8 mouse cellular contexts compared by ENCODE assay signal in the genomic region with DNA sequence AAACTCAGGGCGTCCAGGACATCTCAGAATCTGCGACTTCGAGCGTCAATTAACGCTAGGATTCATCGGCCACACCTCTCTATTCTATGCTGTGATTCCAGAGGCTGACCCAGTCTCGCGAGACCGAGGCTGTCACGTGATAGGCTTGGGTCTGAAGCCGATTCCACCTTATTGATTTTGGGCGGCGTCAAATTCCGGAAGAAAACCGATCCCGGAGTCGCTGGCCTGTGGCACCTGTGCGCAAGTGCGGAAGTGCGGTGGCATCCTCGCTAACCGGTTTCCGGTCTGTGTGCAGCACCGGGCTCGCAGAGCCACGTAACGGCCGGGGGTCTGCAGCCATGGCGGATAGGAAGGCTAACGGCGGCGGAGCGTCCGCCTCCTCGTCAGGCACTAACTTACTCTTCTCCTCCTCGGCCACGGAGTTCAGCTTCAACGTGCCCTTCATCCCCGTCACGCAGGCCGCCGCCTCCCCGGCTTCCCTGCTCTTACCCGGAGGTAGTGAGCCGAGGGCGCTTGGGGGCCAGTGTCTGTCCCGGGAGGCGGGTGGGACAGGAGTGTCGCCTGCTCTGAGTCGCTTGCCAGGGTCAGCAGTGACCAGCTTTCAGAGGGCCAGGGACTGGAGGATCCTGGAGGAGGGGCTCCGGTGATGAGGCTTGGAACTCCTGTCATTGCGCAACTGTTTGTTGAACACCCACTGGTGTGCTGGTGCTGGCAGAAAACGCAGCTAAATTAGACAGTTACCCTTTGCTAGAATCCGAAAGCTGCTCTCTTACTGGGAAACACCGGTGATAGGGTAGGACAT. TPM values are rescaled to one million over a fixed set of nuclear protein-coding genes. Genes with fewer than 3 reads are reported as not detected.
DNase-seq lines count a peak whose midpoint lies in the region; ATAC-seq lines count a peak whose summit lies in the region.

A gene (plus strand): TSS at position 260 of the 802 bp plus-strand sequence.

- DNase-seq in MEL-GATA-1-ER (ENCODE audit: extremely low read depth, low read depth): peak; percentile 98
- peak; percentile 97 for DNase-seq in cerebellum, adult 8-10 months
- peak; percentile 98 for DNase-seq in forelimb bud, embryonic 11.5 days (ENCODE audit: low read depth, low spot score)
- DNase-seq in layer of hippocampus, adult 9-10 months (ENCODE audit: low spot score): peak; percentile 99
- DNase-seq in ovary, postnatal 10 days (ENCODE audit: low spot score): peak; percentile 90
- DNase-seq in thymus, postnatal 10 days (ENCODE audit: low spot score in 2 of 2): peak; percentile 95 to 96

- H3K4me1 ChIP-seq in lung, embryonic 16.5 days (replicated peaks; ENCODE audit: control insufficient read depth, insufficient read depth, low read length): peaks cover 22% of the 10 kb centered on the region

- peak within 1 kb of the TSS; percentile 73 for H3K4me2 ChIP-seq in lung, embryonic 16.5 days (ENCODE audit: low read depth, low read length)

- H3K4me3 ChIP-seq in lung, embryonic 16.5 days (ENCODE audit: low read length): peak within 1 kb of the TSS; percentile 98

- H3K9me3 ChIP-seq in lung, embryonic 16.5 days (ENCODE audit: control insufficient read depth, low read length): no peaks in the 10 kb centered on the region

- H3K36me3 ChIP-seq in lung, embryonic 16.5 days (ENCODE audit: control insufficient read depth, insufficient read depth, low read length): peaks cover under 1% of the 10 kb centered on the region

- WGBS in lung, embryonic 16.5 days: under 1% methylated on average over 55 of the region's 55 CpGs

- peak within 1 kb of the TSS; percentile 95 for H3K9ac ChIP-seq in lung, embryonic 16.5 days (ENCODE audit: low read length)

- H3K27me3 ChIP-seq in lung, embryonic 16.5 days (ENCODE audit: control insufficient read depth, insufficient read depth, low read depth, low read length): no peaks in the 10 kb centered on the region; the same call in 1 of the 2 replicates

- peak within 1 kb of the TSS; percentile 71 for H3K27ac ChIP-seq in lung, embryonic 16.5 days (ENCODE audit: low read length)

- peak; percentile 81 to 89 for ATAC-seq in hematopoietic stem cell, adult 5-6 weeks (replicated peaks in 1 of 2; ENCODE audit: insufficient read depth in 1 of 2, low FRiP score in 2 of 2, low TSS enrichment in 1 of 2, low read depth in 1 of 2, poor library complexity in 2 of 2, severe bottlenecking in 2 of 2)
- ATAC-seq in lung, embryonic 16.5 days (ENCODE audit: low read depth): peak; percentile 85

RNA-seq across cellular contexts. Expression of the gene that starts here (rescaled TPM):
- 29.7 and 38.0 TPM in 2 replicates for total RNA-seq in hematopoietic stem cell, adult 5-6 weeks (2017)
- polyA plus RNA-seq in lung, embryonic 16.5 days (2015; fragmentation: Nextera tagmentation; extraction: Ambion mirVana): 35.6 and 41.0 TPM in 2 replicates

Comparison
In these comparisons a context has a peak if more than half of its experiments do, and no peak if none do; other contexts are left out.
1. Peak in every context shown above with its lines: DNase-seq, ATAC-seq, H3K4me3 ChIP-seq and H3K27ac ChIP-seq.